17 mouse cellular contexts compared by ENCODE assay signal in genomic region chr1:93691786-93692357, GRCm38 (mm10). TPM values are rescaled to one million over a fixed set of nuclear protein-coding genes. Genes with fewer than 3 reads are reported as not detected.
DNase-seq lines count a peak whose midpoint lies in the region; ATAC-seq lines count a peak whose summit lies in the region.
"Had no signal": no experiment of that assay in that cellular context is flagged by ENCODE, and none has a peak within 500 bp of the region (broad histone marks: within the 10 kb centered on the region; RNA-seq: fewer than 3 reads in every experiment).

No protein-coding gene starts in this region.

- DNase-seq in layer of hippocampus, postnatal 36 days: peak; percentile 39
- no peak for DNase-seq in layer of hippocampus, postnatal 25 days (ENCODE audit: extremely low spot score in 1 of 2, low spot score in 1 of 2)
- DNase-seq in right cerebral cortex, postnatal 25 days: peak; percentile 29
- no peak for DNase-seq in right cerebral cortex, postnatal 10 days (ENCODE audit: low spot score in 2 of 2)
- DNase-seq in lung, postnatal 36 days: no peak
- DNase-seq in adrenal gland, postnatal 4 days (ENCODE audit: low spot score in 2 of 2): no peak
- DNase-seq: adrenal gland, postnatal 25 days; cerebellum, adult 8-10 months; gastrocnemius, postnatal 25 days; heart, postnatal 10 days; kidney, adult 11 months; kidney, postnatal 14 days; lung, adult 18-20 months; spleen, adult 18-20 months had no signal

- ATAC-seq in hematopoietic stem cell, adult 5-6 weeks (replicated peaks in 1 of 2; ENCODE audit: insufficient read depth in 1 of 2, low FRiP score in 2 of 2, low TSS enrichment in 1 of 2, low read depth in 1 of 2, poor library complexity in 2 of 2, severe bottlenecking in 2 of 2): peak; percentile 52 to 66

RNA-seq across cellular contexts. Expression of gene Bok, which starts 6.4 kb away (rescaled TPM):
- total RNA-seq in layer of hippocampus, postnatal 36 days (2021): 10 to 100 TPM; 64.5 to 79.7 TPM
- total RNA-seq in layer of hippocampus, postnatal 25 days (2021): 10 to 100 TPM; 75.6 to 78.0 TPM
- total RNA-seq in hematopoietic stem cell, adult 5-6 weeks (2017): 1.6 and 2.6 TPM in 2 replicates
- 10 to 100 TPM; 22.5 to 25.4 TPM for total RNA-seq in adrenal gland, postnatal 4 days (2021)
- total RNA-seq: MEL; monocyte, adult 5-6 weeks had no signal

RNA-seq across cellular contexts. Expression of gene Stk25, which starts 33.4 kb away (rescaled TPM):
- 100 to 1,000 TPM; 397 to 399 TPM for total RNA-seq in layer of hippocampus, postnatal 36 days (2021)
- total RNA-seq in layer of hippocampus, postnatal 25 days (2021): 100 to 1,000 TPM; 413 to 416 TPM
- total RNA-seq in hematopoietic stem cell, adult 5-6 weeks (2017): 47.5 and 59.3 TPM in 2 replicates
- 100 to 1,000 TPM; 164 to 171 TPM for total RNA-seq in adrenal gland, postnatal 4 days (2021)

RNA-seq across cellular contexts. Expression of gene Atg4b, which starts 59.4 kb away (rescaled TPM):
- 10 to 100 TPM; 79.8 to 84.8 TPM for total RNA-seq in layer of hippocampus, postnatal 36 days (2021)
- 10 to 100 TPM; 83.3 to 84.7 TPM for total RNA-seq in layer of hippocampus, postnatal 25 days (2021)
- total RNA-seq in hematopoietic stem cell, adult 5-6 weeks (2017): 56.5 and 83.3 TPM in 2 replicates
- 10 to 100 TPM; 79.9 to 87.1 TPM for total RNA-seq in adrenal gland, postnatal 4 days (2021)

Comparison
In these comparisons a context has a peak if more than half of its experiments do, and no peak if none do; other contexts are left out.
1. DNase-seq: peak in layer of hippocampus, postnatal 36 days (2 of 2) and right cerebral cortex, postnatal 25 days (single experiment); none in layer of hippocampus, postnatal 25 days (0 of 2), right cerebral cortex, postnatal 10 days (0 of 2), lung, postnatal 36 days (single experiment) and adrenal gland, postnatal 4 days (0 of 2).